Mouse (Mus musculus) small intestine, adult 2 months (tissue): Measurements from ENCODE around the gene Glg1.

Experiments used
- CTCF ChIP-seq: fragments of 200-500 bp; IDR thresholded peaks from 2 replicates; pipeline ENCODE4 v1.5.1; 2012; ENCODE audit warnings: low read depth, mild to moderate bottlenecking, control low read depth, inconsistent platforms, low read length, moderate library complexity, mixed read lengths; ENCODE audit not compliant: insufficient replicate concordance, insufficient read length; ENCODE audit errors: extremely low read depth
- POLR2A ChIP-seq: fragments of 200-500 bp; IDR thresholded peaks from 2 replicates; pipeline ENCODE4 v1.6.1; 2012; ENCODE audit warnings: low read depth, mild to moderate bottlenecking, control low read depth, inconsistent platforms, low read length, moderate library complexity

- TF ChIP-seq POLR2A (no peak), CTCF (no peak)
Observed at GRCm38 (mm10) chr8:111203341-111203740, 55.7 kb downstream of the Glg1 start.
